Mouse (Mus musculus): Measurements from ENCODE around the gene Cd96. TPM values are rescaled to one million over a fixed set of nuclear protein-coding genes. Genes with fewer than 3 reads are reported as not detected.

Gene Cd96
- polyA plus RNA-seq, 1 experiment from 2014 or later, result not detected

- Histone ChIP-seq H3K4me3 (ENCODE audit: low read length) (no peak overlapping the region), H3K4me1 (ENCODE audit: control insufficient read depth, insufficient read depth, low read length) (no peaks in the 10 kb centered on the region), H3K9me3 (ENCODE audit: control insufficient read depth, low read length) (no peaks in the 10 kb centered on the region), H3K4me2 (replicated peaks; ENCODE audit: low read depth, low read length) (no peak overlapping the region), H3K9ac (ENCODE audit: low read depth, low read length) (no peak overlapping the region), H3K27me3 (ENCODE audit: control insufficient read depth, insufficient read depth, low read length) (no peaks in the 10 kb centered on the region), H3K36me3 (ENCODE audit: control insufficient read depth, insufficient read depth, low read length) (no peaks in the 10 kb centered on the region), H3K27ac (ENCODE audit: low read depth, low read length) (no peak overlapping the region)
- 81% methylated on average over 2 of the region's 2 CpGs for WGBS
- ATAC-seq (ENCODE audit: low FRiP score, low TSS enrichment), result no peak
Measured at GRCm38 (mm10) chr16:46021302-46021701, 98.7 kb downstream of the Cd96 start.

DNA sequence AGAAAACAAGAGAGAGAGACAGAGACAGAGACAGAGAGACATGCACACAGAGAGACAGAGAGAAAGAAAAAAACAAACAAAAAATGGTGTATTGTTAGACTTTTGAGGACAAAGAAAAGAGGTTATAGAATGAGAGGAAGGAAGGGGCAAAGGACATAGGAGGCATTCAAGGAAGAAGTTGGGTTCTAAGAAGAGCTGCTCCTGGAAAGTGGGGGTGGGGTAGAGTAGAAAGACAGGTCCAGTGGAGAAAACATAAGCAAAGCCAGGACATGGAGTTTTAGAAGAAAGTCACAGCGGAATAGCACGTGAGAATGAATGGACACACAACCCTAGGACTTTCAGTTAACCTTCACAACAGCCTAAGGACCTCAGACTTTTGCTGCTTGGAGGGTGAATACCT lies 99.7 kb downstream of the Cd96 start:
- no peak for ATAC-seq (ENCODE audit: low FRiP score, low TSS enrichment)
- no peaks in the 10 kb centered on the region for H3K27me3 ChIP-seq (ENCODE audit: control insufficient read depth, insufficient read depth, low read length)
- 76% methylated on average over 2 of the region's 2 CpGs for WGBS
- no peaks in the 10 kb centered on the region for H3K4me1 ChIP-seq (ENCODE audit: control insufficient read depth, insufficient read depth, low read length)
- H3K4me2 ChIP-seq (replicated peaks; ENCODE audit: low read depth, low read length), result no peak overlapping the region
- no peak overlapping the region for H3K27ac ChIP-seq (ENCODE audit: low read depth, low read length)
- no peak overlapping the region for H3K9ac ChIP-seq (ENCODE audit: low read depth, low read length)
- H3K4me3 ChIP-seq (ENCODE audit: low read length), result no peak overlapping the region
- no peaks in the 10 kb centered on the region for H3K36me3 ChIP-seq (ENCODE audit: control insufficient read depth, insufficient read depth, low read length)
- H3K9me3 ChIP-seq (ENCODE audit: control insufficient read depth, low read length), result no peaks in the 10 kb centered on the region

DNA sequence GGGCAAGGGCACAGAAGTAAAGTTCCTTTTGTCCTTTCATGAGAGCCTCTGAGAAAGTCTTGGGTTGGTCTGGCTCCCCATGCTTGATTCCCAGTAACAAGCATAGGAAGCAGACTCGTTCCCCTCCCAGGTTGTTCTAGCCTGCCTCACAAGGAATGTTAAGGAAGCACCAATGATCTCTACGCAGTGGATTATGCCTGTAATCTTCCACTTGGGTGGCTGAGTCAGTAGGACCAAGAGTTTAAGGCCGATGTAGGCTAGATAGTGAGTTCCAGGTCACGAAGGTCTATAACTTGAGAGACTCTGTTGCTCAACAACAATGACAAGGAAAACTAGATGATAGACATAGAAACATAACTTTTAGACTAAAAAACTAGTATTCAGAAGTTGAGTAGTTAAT lies 100.3 kb downstream of the Cd96 start:
- Histone ChIP-seq H3K4me1 (ENCODE audit: control insufficient read depth, insufficient read depth, low read length) (no peaks in the 10 kb centered on the region), H3K4me3 (ENCODE audit: low read length) (no peak overlapping the region), H3K36me3 (ENCODE audit: control insufficient read depth, insufficient read depth, low read length) (no peaks in the 10 kb centered on the region), H3K27ac (ENCODE audit: low read depth, low read length) (no peak overlapping the region), H3K27me3 (ENCODE audit: control insufficient read depth, insufficient read depth, low read length) (no peaks in the 10 kb centered on the region), H3K9ac (ENCODE audit: low read depth, low read length) (no peak overlapping the region), H3K4me2 (replicated peaks; ENCODE audit: low read depth, low read length) (no peak overlapping the region), H3K9me3 (ENCODE audit: control insufficient read depth, low read length) (no peaks in the 10 kb centered on the region)
- no peak for ATAC-seq (ENCODE audit: low FRiP score, low TSS enrichment)
- WGBS, result 82% methylated on average over 4 of the region's 4 CpGs

DNA sequence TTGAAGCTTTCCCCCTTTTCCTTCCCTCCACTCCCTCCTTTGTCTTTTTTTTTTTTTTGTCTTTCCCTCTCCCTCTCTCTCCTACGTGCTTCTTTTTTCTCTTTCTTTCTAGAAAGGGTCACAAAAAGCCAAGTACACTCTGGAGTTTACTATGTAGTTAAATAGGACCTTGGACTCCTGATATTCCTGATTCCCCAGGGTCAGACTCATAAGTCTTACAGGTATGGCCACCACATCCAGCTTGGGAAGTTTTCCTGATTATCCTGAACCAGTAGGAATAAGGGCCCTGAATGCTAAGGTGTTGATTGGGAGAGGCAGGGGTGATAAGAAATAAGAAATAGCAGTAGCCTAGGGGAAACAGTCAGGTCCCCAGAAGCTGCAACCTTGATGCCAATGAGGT lies 100.7 kb downstream of the Cd96 start:
- Histone ChIP-seq H3K9ac (ENCODE audit: low read depth, low read length) (no peak overlapping the region), H3K4me2 (replicated peaks; ENCODE audit: low read depth, low read length) (no peak overlapping the region), H3K9me3 (ENCODE audit: control insufficient read depth, low read length) (no peaks in the 10 kb centered on the region), H3K27me3 (ENCODE audit: control insufficient read depth, insufficient read depth, low read length) (no peaks in the 10 kb centered on the region), H3K4me3 (ENCODE audit: low read length) (no peak overlapping the region), H3K36me3 (ENCODE audit: control insufficient read depth, insufficient read depth, low read length) (no peaks in the 10 kb centered on the region), H3K4me1 (ENCODE audit: control insufficient read depth, insufficient read depth, low read length) (no peaks in the 10 kb centered on the region), H3K27ac (ENCODE audit: low read depth, low read length) (no peak overlapping the region)
- WGBS, result 86% methylated on average over 1 of the region's 1 CpGs
- ATAC-seq (ENCODE audit: low FRiP score, low TSS enrichment), result no peak

- H3K9ac ChIP-seq (ENCODE audit: low read depth, low read length), result no peak overlapping the region
- H3K4me1 ChIP-seq (ENCODE audit: control insufficient read depth, insufficient read depth, low read length), result no peaks in the 10 kb centered on the region
- no peak overlapping the region for H3K4me2 ChIP-seq (replicated peaks; ENCODE audit: low read depth, low read length)
- WGBS, result 67% methylated on average over 1 of the region's 1 CpGs
- H3K36me3 ChIP-seq (ENCODE audit: control insufficient read depth, insufficient read depth, low read length), result no peaks in the 10 kb centered on the region
- ATAC-seq (ENCODE audit: low FRiP score, low TSS enrichment), result no peak
- H3K9me3 ChIP-seq (ENCODE audit: control insufficient read depth, low read length), result no peaks in the 10 kb centered on the region
- no peak overlapping the region for H3K27ac ChIP-seq (ENCODE audit: low read depth, low read length)
- no peaks in the 10 kb centered on the region; the same call in 1 of the 2 replicates for H3K27me3 ChIP-seq (ENCODE audit: control insufficient read depth, insufficient read depth, low read length)
- no peak overlapping the region for H3K4me3 ChIP-seq (ENCODE audit: low read length)
Measured at GRCm38 (mm10) chr16:46011696-46012095, 108.4 kb downstream of the Cd96 start.

GRCm38 (mm10) chr16:46010906-46011220 lies 109.2 kb downstream of the Cd96 start:
- Histone ChIP-seq H3K9me3 (ENCODE audit: control insufficient read depth, low read length) (no peaks in the 10 kb centered on the region), H3K36me3 (ENCODE audit: control insufficient read depth, insufficient read depth, low read length) (no peaks in the 10 kb centered on the region), H3K4me3 (ENCODE audit: low read length) (peak overlapping the region; percentile 56), H3K27ac (ENCODE audit: low read depth, low read length) (peak overlapping the region; percentile 67; the same call in 1 of the 2 replicates), H3K27me3 (ENCODE audit: control insufficient read depth, insufficient read depth, low read length) (no peaks in the 10 kb centered on the region; the same call in 1 of the 2 replicates), H3K4me1 (ENCODE audit: control insufficient read depth, insufficient read depth, low read length) (no peaks in the 10 kb centered on the region), H3K4me2 (replicated peaks; ENCODE audit: low read depth, low read length) (peak overlapping the region; percentile 81), H3K9ac (ENCODE audit: low read depth, low read length) (peak overlapping the region; percentile 63; the same call in 1 of the 2 replicates)
- peak; percentile 24; the same call in 1 of the 2 replicates for ATAC-seq (ENCODE audit: low FRiP score, low TSS enrichment)
- 16% methylated on average over 5 of the region's 5 CpGs for WGBS

DNA sequence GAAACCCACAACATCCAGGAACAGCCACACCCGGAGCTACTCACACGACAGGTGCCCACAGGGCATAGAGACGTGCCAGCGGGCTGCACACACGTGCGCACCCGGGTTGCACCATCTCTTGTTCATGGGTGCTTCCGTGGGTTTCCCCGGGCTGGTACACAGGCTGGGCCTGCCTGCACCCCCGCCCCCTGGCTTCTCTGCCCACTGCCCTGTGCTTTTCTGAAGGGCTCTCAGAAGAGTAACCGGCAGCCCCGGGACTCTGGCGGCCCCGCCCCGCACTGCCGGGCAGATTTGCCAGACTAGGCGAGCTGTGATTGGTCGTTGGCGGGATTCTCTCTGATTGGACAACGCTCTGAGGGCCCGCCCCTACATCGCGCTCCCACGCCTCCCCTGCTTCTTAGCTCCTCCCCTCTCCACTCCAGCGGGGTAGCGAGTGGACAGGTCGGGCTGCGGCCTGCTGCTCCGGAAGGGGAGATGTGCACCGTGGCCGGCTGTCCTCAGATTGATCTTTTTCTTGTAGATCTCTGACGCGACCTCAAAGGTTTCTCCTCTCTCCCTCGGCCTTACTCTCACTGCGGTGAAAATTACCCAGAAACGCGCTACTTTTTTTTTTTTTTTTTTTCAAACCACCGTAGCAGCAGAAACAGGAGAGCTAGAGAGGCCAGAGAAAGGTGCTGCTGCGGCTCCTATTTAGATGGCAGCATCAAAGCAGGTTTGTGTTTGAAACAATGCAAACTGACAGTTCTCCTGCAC lies 109.7 kb downstream of the Cd96 start, which contains the start of gene Plcxd2:
Gene Plcxd2 (minus strand): TSS at position 66 of the 753 bp plus-strand sequence.
- ATAC-seq (ENCODE audit: low FRiP score, low TSS enrichment), result peak; percentile 99
- Histone ChIP-seq H3K27ac (ENCODE audit: low read depth, low read length) (peak within 1 kb of the TSS; percentile 67; the same call in 1 of the 2 replicates), H3K9me3 (ENCODE audit: control insufficient read depth, low read length) (no peaks in the 10 kb centered on the region), H3K27me3 (ENCODE audit: control insufficient read depth, insufficient read depth, low read length) (no peaks in the 10 kb centered on the region; the same call in 1 of the 2 replicates), H3K4me2 (replicated peaks; ENCODE audit: low read depth, low read length) (peak within 1 kb of the TSS; percentile 81), H3K36me3 (ENCODE audit: control insufficient read depth, insufficient read depth, low read length) (no peaks in the 10 kb centered on the region), H3K4me3 (ENCODE audit: low read length) (peak within 1 kb of the TSS; percentile 56), H3K9ac (ENCODE audit: low read depth, low read length) (peak within 1 kb of the TSS; percentile 63), H3K4me1 (ENCODE audit: control insufficient read depth, insufficient read depth, low read length) (no peaks in the 10 kb centered on the region)
- WGBS, result under 1% methylated on average over 39 of the region's 39 CpGs

DNA sequence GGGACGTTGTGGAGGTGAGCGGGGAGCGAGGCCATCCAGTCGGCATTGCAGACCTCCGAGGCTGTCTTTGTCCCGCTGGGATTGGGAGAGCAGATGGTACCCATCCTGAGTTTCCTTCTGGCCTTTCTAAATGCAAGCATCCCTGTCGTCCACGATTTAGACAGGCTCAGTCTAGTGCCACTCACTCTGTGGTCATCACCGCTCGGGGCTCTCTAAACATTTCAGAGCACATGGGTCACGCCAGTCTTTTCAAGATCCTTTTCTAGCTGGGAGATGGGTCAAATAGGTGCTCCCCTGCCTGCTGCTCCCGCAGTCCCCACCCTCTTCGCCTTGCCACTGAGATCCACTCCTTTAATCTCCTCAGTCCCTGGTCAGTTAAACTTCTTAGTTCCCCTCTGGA lies 110.3 kb downstream of the Cd96 start:
- Histone ChIP-seq H3K36me3 (ENCODE audit: control insufficient read depth, insufficient read depth, low read length) (no peaks in the 10 kb centered on the region), H3K9ac (ENCODE audit: low read depth, low read length) (peak overlapping the region; percentile 63), H3K4me1 (ENCODE audit: control insufficient read depth, insufficient read depth, low read length) (no peaks in the 10 kb centered on the region), H3K4me2 (replicated peaks; ENCODE audit: low read depth, low read length) (peak overlapping the region; percentile 81), H3K9me3 (ENCODE audit: control insufficient read depth, low read length) (no peaks in the 10 kb centered on the region), H3K4me3 (ENCODE audit: low read length) (peak overlapping the region; percentile 56), H3K27me3 (ENCODE audit: control insufficient read depth, insufficient read depth, low read length) (no peaks in the 10 kb centered on the region; the same call in 1 of the 2 replicates), H3K27ac (ENCODE audit: low read depth, low read length) (no peak overlapping the region)
- ATAC-seq (ENCODE audit: low FRiP score, low TSS enrichment), result no peak
- WGBS, result under 1% methylated on average over 13 of the region's 13 CpGs

DNA sequence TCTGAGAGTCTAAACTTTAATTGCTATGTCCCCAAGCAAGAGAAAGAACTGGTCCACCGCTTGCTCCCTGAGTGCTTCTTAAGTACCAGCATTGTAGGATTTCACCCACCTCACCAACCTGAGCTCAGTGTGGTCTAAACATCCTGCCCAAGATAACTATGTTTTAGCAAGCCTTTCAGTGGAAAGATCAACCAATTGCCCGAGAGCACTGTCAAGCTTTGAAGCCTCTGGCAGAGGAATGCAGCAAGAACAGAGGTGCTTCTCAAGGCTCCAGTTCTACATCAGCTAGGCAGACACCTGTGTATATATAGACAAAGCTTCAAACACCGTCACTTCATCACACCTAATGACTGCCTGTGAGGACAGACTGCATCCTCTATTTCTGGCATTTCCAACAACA lies 111.3 kb downstream of the Cd96 start:
- no peak overlapping the region for H3K27ac ChIP-seq (ENCODE audit: low read depth, low read length)
- no peaks in the 10 kb centered on the region for H3K9me3 ChIP-seq (ENCODE audit: control insufficient read depth, low read length)
- no peak overlapping the region for H3K9ac ChIP-seq (ENCODE audit: low read depth, low read length)
- ATAC-seq (ENCODE audit: low FRiP score, low TSS enrichment), result no peak
- H3K4me2 ChIP-seq (replicated peaks; ENCODE audit: low read depth, low read length), result no peak overlapping the region
- no peaks in the 10 kb centered on the region for H3K36me3 ChIP-seq (ENCODE audit: control insufficient read depth, insufficient read depth, low read length)
- no peak overlapping the region for H3K4me3 ChIP-seq (ENCODE audit: low read length)
- WGBS, result 76% methylated on average over 3 of the region's 3 CpGs
- H3K4me1 ChIP-seq (ENCODE audit: control insufficient read depth, insufficient read depth, low read length), result no peaks in the 10 kb centered on the region
- no peaks in the 10 kb centered on the region; the same call in 1 of the 2 replicates for H3K27me3 ChIP-seq (ENCODE audit: control insufficient read depth, insufficient read depth, low read length)

All from kidney, embryonic 14.5 days (tissue).